Mouse (Mus musculus) stomach, embryonic 15.5 days (tissue): ENCODE data around the gene Lime1. TPM values are rescaled to one million over a fixed set of nuclear protein-coding genes. Genes with fewer than 3 reads are reported as not detected.

Experiments
- ATAC-seq: fragments of 200-750 bp; cut with Nextera tagmentation; 2 replicates; pipeline ENCODE4 v1.8.0; 2017; ENCODE audit warnings: low read depth, moderate number of reproducible peaks, moderate TSS enrichment; ENCODE audit not compliant: insufficient read depth, low FRiP score
- H3K27ac ChIP-seq: fragments of 300-500 bp; sonication (generic); 2 replicates; pipeline ENCODE4 v1.5.1; 2015; ENCODE audit warnings: mild to moderate bottlenecking, inconsistent platforms
- H3K27me3 ChIP-seq: fragments of 300-500 bp; sonication (generic); replicated peaks from 2 replicates; pipeline ENCODE4 v1.6.1; 2015; ENCODE audit warnings: inconsistent platforms
- H3K36me3 ChIP-seq: fragments of 300-500 bp; sonication (generic); 2 replicates; pipeline ENCODE4 v1.6.1; 2015; ENCODE audit warnings: inconsistent platforms
- H3K4me1 ChIP-seq: fragments of 300-500 bp; sonication (generic); 2 replicates; pipeline ENCODE4 v1.6.1; 2015; ENCODE audit warnings: inconsistent platforms
- H3K4me2 ChIP-seq: fragments of 300-500 bp; sonication (generic); 2 replicates; pipeline ENCODE4 v1.6.1; 2015; ENCODE audit warnings: mild to moderate bottlenecking, inconsistent platforms
- H3K4me3 ChIP-seq: fragments of 300-500 bp; sonication (generic); replicated peaks from 2 replicates; pipeline ENCODE4 v1.5.1; 2015; ENCODE audit warnings: inconsistent platforms
- H3K9ac ChIP-seq: fragments of 300-500 bp; sonication (generic); 2 replicates; pipeline ENCODE4 v1.6.1; 2015; ENCODE audit warnings: inconsistent platforms
- H3K9me3 ChIP-seq: fragments of 300-500 bp; sonication (generic); 2 replicates; pipeline ENCODE4 v1.6.1; 2016; ENCODE audit warnings: inconsistent platforms
- WGBS: fragments of 180-500 bp; shearing (Covaris S2); methylation state at CpG from one replicate; pipeline ENCODE4 v1.1.7; 2015; 5-methylcytosine and 5-hydroxymethylcytosine counted together
- polyA plus RNA-seq: library from polyadenylated mRNA; unstranded; fragments of >200 nt; fragmentation: Nextera tagmentation; extraction: Ambion mirVana; gene quantifications from 2 replicates; pipeline ENCODE4 v1.2.1, GENCODE M21; 2015

Gene Lime1
- polyA plus RNA-seq, 1 experiment from 2014 or later = 18.2 TPM

DNA sequence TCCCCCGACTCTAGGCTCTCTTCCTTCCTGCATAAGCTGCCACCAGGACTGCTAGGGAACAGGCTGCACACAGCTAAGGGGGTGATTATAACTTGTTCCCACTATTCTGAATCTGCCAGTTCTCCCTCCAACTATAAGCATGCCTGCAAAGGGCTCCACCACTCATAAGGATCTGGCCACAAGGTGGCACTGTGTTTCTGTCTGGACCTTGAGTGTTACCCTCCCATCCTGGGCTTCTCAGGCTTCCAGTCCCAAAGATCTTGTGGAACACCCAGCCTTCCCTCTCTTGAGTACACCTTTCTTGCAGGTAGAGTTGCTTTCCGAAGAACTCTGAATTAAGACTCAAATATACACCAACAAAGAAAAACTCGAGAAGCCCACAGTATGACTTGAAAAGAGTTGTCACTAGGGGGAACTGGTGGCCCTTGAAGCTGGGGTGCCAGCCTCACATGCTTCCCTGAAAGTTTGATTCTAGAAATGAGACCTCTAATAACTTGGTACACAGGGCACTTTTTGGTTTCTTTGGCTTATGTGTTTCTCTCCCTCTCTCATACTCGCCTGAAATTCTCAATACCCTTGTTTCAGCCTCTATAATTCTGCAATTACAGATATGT, 12.8 kb downstream of the Lime1 start:
- no peak overlapping the region for H3K9ac ChIP-seq
- no peaks in the 10 kb centered on the region for H3K36me3 ChIP-seq
- H3K27ac ChIP-seq = no peak overlapping the region
- ATAC-seq = no peak
- H3K4me1 ChIP-seq = no peaks in the 10 kb centered on the region
- no peak overlapping the region for H3K4me3 ChIP-seq
- 30% methylated on average over 4 of the region's 4 CpGs for WGBS
- no peaks in the 10 kb centered on the region for H3K27me3 ChIP-seq
- no peaks in the 10 kb centered on the region for H3K9me3 ChIP-seq
- H3K4me2 ChIP-seq = no peak overlapping the region

DNA sequence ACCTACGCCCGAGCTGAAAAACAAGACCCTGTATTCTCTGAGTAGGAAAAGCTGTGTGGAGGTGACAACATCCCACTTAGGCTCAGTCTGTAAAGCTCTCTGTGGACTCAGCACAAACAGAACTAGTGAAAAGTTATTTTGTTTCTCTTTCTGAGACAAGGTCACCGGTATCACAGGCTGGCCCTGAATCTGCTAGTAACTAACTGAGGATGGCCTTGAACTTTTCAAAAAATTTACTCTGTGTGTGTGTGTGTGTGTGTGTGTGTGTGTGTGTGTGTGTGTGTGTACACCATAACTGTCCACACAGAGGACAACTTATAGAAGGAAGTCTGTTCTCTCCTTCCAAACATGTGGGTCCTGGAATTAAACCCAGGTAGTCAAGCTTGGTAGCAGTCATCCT, 14.2 kb downstream of the Lime1 start:
- no peak overlapping the region for H3K9ac ChIP-seq
- no peak for ATAC-seq

DNA sequence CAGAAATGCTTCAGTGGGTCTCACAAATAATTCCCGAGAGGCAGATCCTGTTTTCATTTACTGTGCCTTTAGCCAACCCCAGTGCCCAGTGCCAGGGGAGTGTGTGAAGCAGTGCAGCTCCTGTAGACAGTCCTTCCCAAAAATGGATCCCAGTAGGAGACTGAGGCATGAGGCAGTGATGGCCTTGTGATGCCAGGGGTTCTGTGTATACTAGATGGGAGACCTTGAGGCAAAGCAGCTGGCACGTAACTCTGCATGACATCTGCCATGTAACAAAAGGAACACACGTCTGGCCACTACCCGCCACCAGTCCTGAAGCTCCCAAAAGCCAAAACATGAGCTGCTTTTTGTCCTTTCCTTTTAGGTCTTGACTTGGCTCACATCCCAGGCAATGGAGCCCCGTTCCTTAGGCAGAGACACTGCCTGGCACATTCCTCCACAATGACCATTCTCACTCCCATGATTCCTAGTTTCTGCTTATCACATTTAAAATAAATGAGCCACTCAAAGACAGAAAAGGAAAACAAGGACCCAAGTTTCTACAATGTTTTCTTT, 17.4 kb downstream of the Lime1 start:
- H3K4me3 ChIP-seq = no peak overlapping the region
- no peaks in the 10 kb centered on the region for H3K9me3 ChIP-seq
- no peaks in the 10 kb centered on the region for H3K36me3 ChIP-seq
- no peaks in the 10 kb centered on the region for H3K27me3 ChIP-seq
- no peak overlapping the region for H3K27ac ChIP-seq
- ATAC-seq = no peak
- H3K4me1 ChIP-seq = no peaks in the 10 kb centered on the region
- 64% methylated on average over 5 of the region's 5 CpGs for WGBS
- H3K9ac ChIP-seq = no peak overlapping the region
- H3K4me2 ChIP-seq = no peak overlapping the region

More for the DNA sequence above, 14.2 kb downstream of the Lime1 start:
- Histone ChIP-seq H3K27ac (no peak overlapping the region), H3K36me3 (no peaks in the 10 kb centered on the region), H3K4me1 (no peaks in the 10 kb centered on the region), H3K4me3 (no peak overlapping the region), H3K9me3 (no peaks in the 10 kb centered on the region), H3K4me2 (no peak overlapping the region), H3K27me3 (no peaks in the 10 kb centered on the region)
- 90% methylated on average over 3 of the region's 3 CpGs for WGBS

DNA sequence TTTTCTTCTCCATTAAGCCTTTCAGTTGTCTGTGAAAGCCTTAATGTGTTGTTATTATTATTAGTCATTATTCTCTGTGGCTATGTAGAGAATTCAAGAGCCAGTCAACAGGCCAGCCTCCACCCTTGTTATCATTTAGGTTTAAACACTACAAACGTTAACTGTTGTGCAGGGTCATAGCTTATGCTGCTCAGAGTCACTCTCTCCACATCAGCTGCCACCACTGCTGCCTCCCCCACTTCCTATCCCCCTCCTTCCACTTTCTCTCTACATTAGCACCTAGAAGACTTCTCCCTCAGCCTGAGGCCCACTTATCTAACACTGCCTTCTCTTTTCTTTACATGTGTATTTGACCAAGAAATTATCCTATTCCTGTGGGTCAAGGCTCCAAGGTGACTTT, 21.6 kb downstream of the Lime1 start:
- WGBS = 10% methylated on average over 1 of the region's 1 CpGs

DNA sequence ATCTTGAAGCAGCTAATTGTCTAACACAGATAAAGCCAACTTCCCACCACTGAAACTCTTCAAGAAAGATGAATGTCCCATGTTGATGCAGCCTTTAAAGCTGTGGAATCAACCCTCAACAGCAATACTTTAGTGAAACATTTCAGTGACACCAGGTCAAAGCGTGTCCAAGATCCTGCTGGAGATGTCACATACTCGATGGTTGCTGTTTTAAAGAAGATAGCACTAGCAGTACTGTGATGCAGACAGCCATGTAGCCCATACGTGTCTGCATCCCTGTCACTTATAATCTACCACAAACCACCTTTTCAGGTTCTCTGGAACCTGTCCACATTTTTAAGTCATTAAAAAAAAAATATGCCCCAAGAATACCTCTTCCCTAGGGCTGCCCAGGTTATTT, 23.8 kb downstream of the Lime1 start:
- Histone ChIP-seq H3K4me2 (no peak overlapping the region), H3K27me3 (no peaks in the 10 kb centered on the region), H3K4me3 (no peak overlapping the region), H3K36me3 (no peaks in the 10 kb centered on the region), H3K9me3 (no peaks in the 10 kb centered on the region), H3K4me1 (no peaks in the 10 kb centered on the region), H3K27ac (no peak overlapping the region), H3K9ac (no peak overlapping the region)
- 86% methylated on average over 3 of the region's 3 CpGs for WGBS
- no peak for ATAC-seq

More for the DNA sequence above, 21.6 kb downstream of the Lime1 start:
- ATAC-seq = no peak
- H3K4me1 ChIP-seq = no peaks in the 10 kb centered on the region
- no peaks in the 10 kb centered on the region for H3K9me3 ChIP-seq
- H3K27ac ChIP-seq = no peak overlapping the region
- no peak overlapping the region for H3K4me2 ChIP-seq
- H3K9ac ChIP-seq = no peak overlapping the region
- no peaks in the 10 kb centered on the region for H3K27me3 ChIP-seq
- no peak overlapping the region for H3K4me3 ChIP-seq
- H3K36me3 ChIP-seq = no peaks in the 10 kb centered on the region

DNA sequence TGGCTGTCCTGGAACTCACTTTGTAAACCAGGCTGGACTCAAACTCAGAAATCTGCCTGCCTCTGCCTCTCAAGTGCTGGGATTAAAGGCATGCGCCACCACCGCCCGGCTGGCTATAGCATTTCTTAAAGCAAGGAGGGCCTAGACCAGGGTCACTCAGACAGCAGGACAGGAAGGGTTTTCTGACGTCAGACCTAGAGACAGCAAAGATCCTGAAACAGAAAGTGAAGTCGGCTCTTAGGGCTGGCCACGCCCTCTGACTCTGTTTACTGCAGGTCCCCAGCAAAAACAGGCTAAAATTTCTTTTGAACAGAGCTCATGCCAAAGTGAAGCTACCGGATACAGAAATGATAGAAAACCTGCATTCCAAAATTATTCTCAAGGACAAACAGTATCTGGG, 29.8 kb downstream of the Lime1 start:
- H3K4me2 ChIP-seq = no peak overlapping the region
- H3K36me3 ChIP-seq = no peaks in the 10 kb centered on the region
- WGBS = 79% methylated on average over 7 of the region's 7 CpGs
- no peaks in the 10 kb centered on the region for H3K27me3 ChIP-seq
- H3K4me1 ChIP-seq = no peaks in the 10 kb centered on the region
- H3K4me3 ChIP-seq = no peak overlapping the region
- no peak overlapping the region for H3K27ac ChIP-seq
- ATAC-seq = no peak
- no peaks in the 10 kb centered on the region for H3K9me3 ChIP-seq
- no peak overlapping the region for H3K9ac ChIP-seq

DNA sequence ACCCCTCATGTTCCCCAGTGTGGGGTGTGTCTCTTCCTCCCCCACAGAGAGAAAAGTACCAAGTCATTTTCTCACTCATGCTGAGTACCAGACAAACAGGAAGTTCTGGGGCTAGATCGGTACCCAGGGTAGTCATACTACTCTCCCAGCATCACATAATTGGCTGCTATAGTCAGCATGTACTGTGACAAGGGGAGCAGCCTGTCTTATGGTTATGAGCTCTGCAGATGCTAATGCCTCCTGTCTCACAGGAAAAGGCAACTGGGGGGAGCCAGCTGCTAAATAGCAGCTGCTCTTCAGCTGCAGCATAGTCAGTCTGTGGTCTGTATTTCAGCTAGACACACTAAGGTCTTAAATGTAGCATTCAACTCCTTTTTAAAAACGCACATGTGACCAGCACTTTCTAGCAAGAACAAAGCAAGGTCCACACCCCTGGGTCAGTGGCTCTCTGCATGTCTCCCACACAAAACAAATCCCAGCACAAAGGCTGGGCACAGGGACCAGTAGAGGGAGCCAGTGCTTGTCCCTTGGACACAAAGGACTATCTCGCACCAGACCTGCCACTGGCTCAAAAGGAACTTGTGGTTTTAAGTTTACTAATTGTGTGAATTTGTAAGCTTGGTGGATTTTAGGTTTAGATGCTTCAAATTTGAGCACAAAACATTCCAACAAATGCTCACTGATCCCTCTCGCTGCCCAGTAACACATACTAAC, 31.0 kb downstream of the Lime1 start:
- Histone ChIP-seq H3K4me1 (no peaks in the 10 kb centered on the region), H3K36me3 (no peaks in the 10 kb centered on the region), H3K4me3 (no peak overlapping the region), H3K27me3 (no peaks in the 10 kb centered on the region), H3K9me3 (no peaks in the 10 kb centered on the region), H3K27ac (no peak overlapping the region), H3K4me2 (no peak overlapping the region), H3K9ac (no peak overlapping the region)
- WGBS = 50% methylated on average over 4 of the region's 4 CpGs
- ATAC-seq = peak; percentile 63; the same call in 1 of the 2 replicates

DNA sequence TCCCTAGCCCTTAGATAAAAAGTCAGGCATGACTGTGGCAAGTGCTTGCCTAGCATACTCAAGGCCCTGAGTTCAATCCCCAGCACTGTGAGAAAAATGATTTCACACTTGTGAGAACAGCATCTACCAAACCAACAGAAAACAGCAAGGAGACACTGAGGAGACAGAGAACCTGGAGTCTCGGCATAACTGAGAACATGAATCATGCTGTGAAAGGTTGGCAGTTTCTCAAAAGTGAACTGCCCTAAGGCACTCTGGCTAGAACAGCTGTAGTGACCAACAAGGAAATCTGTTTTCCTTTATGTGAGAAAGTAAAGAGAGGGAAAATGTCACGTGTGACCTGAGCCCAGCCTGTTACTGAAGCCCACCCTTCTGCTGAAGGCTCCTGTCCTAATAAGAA, 33.3 kb downstream of the Lime1 start:
- no peaks in the 10 kb centered on the region for H3K27me3 ChIP-seq
- H3K9ac ChIP-seq = no peak overlapping the region
- H3K27ac ChIP-seq = no peak overlapping the region
- no peaks in the 10 kb centered on the region for H3K36me3 ChIP-seq
- no peaks in the 10 kb centered on the region for H3K9me3 ChIP-seq
- H3K4me3 ChIP-seq = no peak overlapping the region
- 46% methylated on average over 2 of the region's 2 CpGs for WGBS
- no peak overlapping the region for H3K4me2 ChIP-seq
- H3K4me1 ChIP-seq = no peaks in the 10 kb centered on the region
- ATAC-seq = no peak

DNA sequence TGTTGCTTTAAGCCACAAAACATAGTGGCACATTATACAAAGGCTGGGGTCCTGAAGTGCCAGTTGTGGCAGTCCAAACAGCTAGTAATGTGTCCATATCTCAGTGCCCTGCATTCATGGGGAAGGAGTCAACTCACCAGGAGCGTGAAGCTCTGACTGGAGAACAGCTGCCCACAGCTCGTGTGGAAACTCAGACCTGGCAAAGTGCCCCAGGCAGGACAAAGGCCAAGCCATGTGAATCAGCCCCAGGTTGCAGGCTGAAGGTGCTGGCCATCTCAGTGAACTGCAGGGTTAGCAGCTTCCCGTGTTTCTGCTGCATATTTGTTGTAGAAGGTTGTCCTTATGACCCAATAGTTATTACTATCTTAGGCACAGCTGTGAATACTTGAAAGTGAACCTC, 36.1 kb downstream of the Lime1 start:
- Histone ChIP-seq H3K4me1 (no peaks in the 10 kb centered on the region), H3K9ac (no peak overlapping the region), H3K4me2 (no peak overlapping the region), H3K36me3 (no peaks in the 10 kb centered on the region), H3K9me3 (no peaks in the 10 kb centered on the region), H3K27me3 (no peaks in the 10 kb centered on the region), H3K4me3 (no peak overlapping the region), H3K27ac (no peak overlapping the region)
- 47% methylated on average over 3 of the region's 3 CpGs for WGBS
- no peak for ATAC-seq

DNA sequence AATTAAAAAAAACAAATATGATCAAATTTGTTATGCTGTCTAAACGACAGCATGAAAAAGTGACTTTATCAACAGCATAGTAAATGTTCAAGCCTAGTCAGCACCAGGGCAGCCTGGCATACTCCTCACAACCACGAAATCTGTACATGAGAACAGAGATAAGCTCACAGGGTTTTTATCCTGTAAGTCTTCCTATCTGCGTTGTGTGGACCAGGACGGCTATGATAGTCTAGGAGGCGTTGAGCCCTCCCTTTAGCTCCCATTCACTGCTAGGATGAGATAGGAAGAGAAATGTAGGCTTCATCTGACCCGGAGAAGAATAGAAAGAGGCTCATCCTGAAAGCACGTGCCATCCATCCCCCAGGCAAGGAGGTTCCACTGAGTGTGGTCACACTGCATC, 39.5 kb downstream of the Lime1 start:
- Histone ChIP-seq H3K27me3 (no peaks in the 10 kb centered on the region), H3K4me1 (no peaks in the 10 kb centered on the region), H3K4me3 (no peak overlapping the region), H3K4me2 (no peak overlapping the region), H3K9ac (no peak overlapping the region), H3K9me3 (no peaks in the 10 kb centered on the region), H3K36me3 (no peaks in the 10 kb centered on the region), H3K27ac (no peak overlapping the region)
- ATAC-seq = peak; percentile 79; the same call in 1 of the 2 replicates
- WGBS = 68% methylated on average over 7 of the region's 7 CpGs

DNA sequence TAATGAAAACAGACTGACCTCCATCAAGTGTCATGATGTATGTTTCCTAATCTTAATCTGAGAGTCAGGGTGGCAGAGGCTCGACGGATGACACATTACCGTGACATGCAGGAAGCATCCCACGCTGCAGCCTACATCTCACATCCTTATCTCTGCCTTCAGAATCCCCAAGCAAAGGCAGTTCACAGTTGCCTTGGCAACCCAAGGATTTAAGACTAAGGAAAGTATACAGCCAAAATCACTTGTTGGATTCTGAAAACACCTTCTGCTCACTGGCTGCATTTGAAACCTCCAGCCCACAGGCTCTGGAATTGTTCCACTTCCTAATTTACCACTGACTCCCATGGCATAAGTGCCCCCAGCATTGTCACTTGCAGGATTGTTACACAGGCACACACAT, 40.5 kb downstream of the Lime1 start:
- ATAC-seq = no peak
- H3K4me3 ChIP-seq = no peak overlapping the region
- H3K4me2 ChIP-seq = no peak overlapping the region
- H3K27me3 ChIP-seq = no peaks in the 10 kb centered on the region
- H3K4me1 ChIP-seq = no peaks in the 10 kb centered on the region
- H3K9me3 ChIP-seq = no peaks in the 10 kb centered on the region
- 58% methylated on average over 4 of the region's 4 CpGs for WGBS
- no peak overlapping the region for H3K9ac ChIP-seq
- no peak overlapping the region for H3K27ac ChIP-seq
- no peaks in the 10 kb centered on the region for H3K36me3 ChIP-seq

DNA sequence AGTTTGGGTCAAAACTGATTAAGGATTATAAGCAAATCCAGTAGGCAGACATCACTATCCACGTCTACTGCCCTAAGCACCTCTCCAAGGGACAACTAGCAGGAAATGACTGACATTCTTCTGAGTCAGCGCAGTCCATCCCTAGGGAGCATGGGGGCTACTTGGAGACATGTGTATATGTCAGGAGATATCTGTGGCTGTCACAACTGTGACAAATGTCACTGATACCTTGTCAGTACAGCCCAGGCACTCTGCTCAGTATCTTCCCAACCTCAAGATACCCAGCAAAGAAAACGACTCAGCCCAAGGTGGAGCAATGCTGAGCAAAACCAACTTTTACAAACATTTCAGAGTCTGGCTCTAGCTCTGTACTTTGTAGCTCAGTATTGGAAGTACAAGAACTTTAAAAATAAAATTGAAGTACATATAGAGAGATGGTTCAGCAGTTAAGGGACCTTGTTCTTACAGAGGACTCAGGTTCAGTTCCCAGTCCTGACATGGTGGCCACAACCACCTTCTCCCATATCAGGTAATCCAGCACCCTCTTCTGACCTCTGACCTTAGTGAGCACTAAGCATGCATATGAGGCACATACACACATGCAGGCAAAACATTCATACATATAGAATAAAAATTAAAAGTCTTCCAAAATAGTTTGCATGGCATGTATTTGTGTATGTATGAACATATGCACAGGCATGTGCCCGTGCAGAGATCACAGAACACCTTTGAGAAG, 41.2 kb downstream of the Lime1 start:
- Histone ChIP-seq H3K27me3 (no peaks in the 10 kb centered on the region), H3K4me1 (no peaks in the 10 kb centered on the region), H3K9me3 (no peaks in the 10 kb centered on the region), H3K27ac (no peak overlapping the region), H3K36me3 (no peaks in the 10 kb centered on the region), H3K4me2 (no peak overlapping the region), H3K4me3 (no peak overlapping the region), H3K9ac (no peak overlapping the region)
- WGBS = 67% methylated on average over 4 of the region's 4 CpGs
- ATAC-seq = peak; percentile 81; the same call in 1 of the 2 replicates
